Mouse (Mus musculus) embryonic stem cell, embryonic (primary cell): ENCODE measurements around the gene Hunk.

ENCODE experiments used
- CTCF ChIA-PET, 4 experiments: fragments of 300-600 bp in 2 of 4; fragments of 350-600 bp in 2 of 4; sonication (Branson Sonifier 250); formaldehyde crosslinking; loops; one replicate each; lab custom pipeline; 2022; ENCODE audit warnings: inconsistent platforms in 2 of 4; lab: Charles Lee
- POLR2A ChIA-PET, 4 experiments: fragments of 300-600 bp in 2 of 4; fragments of 350-600 bp in 2 of 4; sonication (Branson Sonifier 250); formaldehyde crosslinking; loops; one replicate each; lab custom pipeline; 2022; ENCODE audit warnings: antibody characterized with exemption in 4 of 4, inconsistent platforms in 1 of 4; lab: Charles Lee

Hunk gene

GRCm38 (mm10) chr16:90505252-90505651 is 119.4 kb downstream of the Hunk start:
- POLR2A ChIA-PET = interaction anchor here in 3 of 4 experiments (0.5 to 0.9 kb wide), 3 partner anchors 15 to 398 kb away, joined by 3 read pairs; partner anchors contain the start of gene Sod1 (in 1 of the 3)
- CTCF ChIA-PET = interaction anchor here in 1 of 4 experiments (1.0 kb wide), 1 partner anchor 15 kb away, joined by 18 read pairs; no protein-coding TSS in a partner anchor

GRCm38 (mm10) chr16:90505680-90506079 is 119.9 kb downstream of the Hunk start:
- ChIA-PET CTCF (interaction anchor here in 1 of 4 experiments (1.0 kb wide), 1 partner anchor 15 kb away, joined by 18 read pairs; no protein-coding TSS in a partner anchor), POLR2A (interaction anchor here in 1 of 4 experiments (0.6 kb wide), 1 partner anchor 397 kb away, joined by 3 read pairs; no protein-coding TSS in a partner anchor)

DNA sequence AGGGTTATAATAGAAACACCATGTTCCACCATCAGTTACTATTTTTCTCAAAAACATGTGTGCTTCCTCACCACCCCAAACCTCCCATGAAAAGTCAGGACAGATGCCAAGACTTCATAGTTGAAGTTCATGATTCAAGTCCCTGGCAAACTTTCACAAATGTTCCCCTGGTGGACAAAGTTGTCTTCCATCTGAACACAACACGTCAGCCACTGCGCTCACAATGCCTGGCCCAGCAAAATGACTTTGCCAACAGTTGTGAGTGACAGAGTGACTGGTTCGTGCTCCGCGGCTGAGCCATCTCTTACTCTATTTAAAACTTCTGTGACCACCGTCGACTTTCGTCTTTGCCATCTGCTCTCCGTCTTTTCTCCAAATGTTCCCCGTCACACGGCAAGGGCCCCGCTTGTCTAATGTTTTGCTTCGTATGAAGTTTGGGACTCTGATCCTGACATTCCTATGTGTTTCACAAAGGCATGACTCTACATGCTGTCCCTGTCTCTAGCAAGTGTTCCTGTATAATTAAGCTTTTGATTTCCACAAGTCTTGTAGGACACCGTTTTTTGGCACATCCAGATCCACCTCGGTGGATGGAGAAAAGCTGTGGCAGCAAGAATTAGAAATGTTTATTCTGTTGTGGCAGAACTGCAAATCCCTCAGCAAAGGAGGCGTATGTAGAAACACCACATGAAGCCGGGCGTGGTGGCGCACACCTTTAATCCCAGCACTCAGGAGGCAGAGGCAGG is 125.9 kb downstream of the Hunk start:
- POLR2A ChIA-PET = no interaction called here
- CTCF ChIA-PET = no interaction called here

GRCm38 (mm10) chr16:90517041-90517440 is 131.2 kb downstream of the Hunk start:
- CTCF ChIA-PET = no interaction called here
- POLR2A ChIA-PET = interaction anchor here in 1 of 4 experiments (0.6 kb wide), 1 partner anchor 33 kb away, joined by 5 read pairs; no protein-coding TSS in a partner anchor

GRCm38 (mm10) chr16:90518232-90518631 is 132.4 kb downstream of the Hunk start:
- CTCF ChIA-PET = no interaction called here
- POLR2A ChIA-PET = no interaction called here

GRCm38 (mm10) chr16:90518732-90519295 is 133.0 kb downstream of the Hunk start:
- CTCF ChIA-PET = no interaction called here
- POLR2A ChIA-PET = no interaction called here

DNA sequence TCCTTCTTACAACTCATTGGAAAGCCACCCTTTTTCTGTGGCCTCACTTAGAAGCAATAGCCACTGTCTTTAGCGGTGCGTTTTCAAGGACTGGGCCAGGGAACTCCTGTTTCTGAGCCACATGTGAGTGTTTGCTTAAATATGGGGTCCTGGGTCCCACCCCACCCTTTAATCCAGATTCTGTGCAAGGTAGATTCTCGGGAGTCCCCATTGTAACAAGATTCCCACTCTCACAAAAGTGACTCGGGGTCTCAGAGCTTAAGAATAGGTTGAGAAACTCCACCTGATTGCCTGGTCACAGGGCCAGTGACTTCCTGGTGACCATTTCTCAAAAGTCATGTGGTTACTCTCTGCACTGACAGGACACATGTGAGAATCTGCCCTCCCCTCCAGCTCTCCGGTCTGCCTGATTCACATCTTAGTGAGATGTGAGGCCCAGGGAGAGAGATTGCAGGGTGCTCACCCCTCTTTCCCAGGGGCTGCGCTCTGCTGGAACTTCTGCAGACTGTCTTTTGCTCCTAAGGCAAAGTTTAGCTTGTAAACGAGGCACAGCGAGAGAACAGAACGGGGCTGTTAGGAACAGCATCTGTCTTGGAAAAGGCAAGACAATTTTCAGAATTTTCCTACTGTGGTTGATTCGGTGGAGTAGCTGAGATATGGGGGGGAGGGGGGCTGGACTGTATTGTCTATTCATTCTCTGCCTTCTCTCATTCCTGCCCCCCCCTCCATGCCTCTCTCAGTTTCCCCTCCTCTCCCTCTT is 135.6 kb downstream of the Hunk start:
- POLR2A ChIA-PET = interaction anchor here (0.6 to 5.0 kb wide), 21 partner anchors 11 to 562 kb away, joined by 3 to 41 read pairs (median 3); no protein-coding TSS in a partner anchor
- CTCF ChIA-PET = interaction anchor here (0.5 to 1.5 kb wide), 6 partner anchors 21 to 640 kb away, joined by 3 to 5 read pairs (median 3); no protein-coding TSS in a partner anchor

DNA sequence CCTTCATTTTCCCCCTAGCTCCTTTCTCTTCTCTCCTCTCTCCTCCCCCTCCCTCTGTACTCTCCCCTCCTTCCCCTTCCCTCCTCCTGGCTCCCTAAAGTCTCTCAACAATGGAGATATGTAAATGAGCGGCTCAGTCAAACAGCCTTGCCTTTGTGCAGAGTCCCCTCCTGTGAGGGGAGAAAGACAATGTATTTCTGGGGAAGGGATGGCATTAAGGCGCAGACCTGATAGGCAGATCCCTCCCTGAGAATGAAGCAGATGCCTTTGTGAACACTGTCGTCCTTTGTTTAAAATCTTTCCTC is 136.1 kb downstream of the Hunk start:
- ChIA-PET CTCF (interaction anchor here (0.5 to 1.5 kb wide), 4 partner anchors 22 to 277 kb away, joined by 3 to 5 read pairs (median 3); no protein-coding TSS in a partner anchor), POLR2A (interaction anchor here in 3 of 4 experiments (0.7 to 5.0 kb wide), 12 partner anchors 10 to 302 kb away, joined by 3 to 41 read pairs (median 3); no protein-coding TSS in a partner anchor)

DNA sequence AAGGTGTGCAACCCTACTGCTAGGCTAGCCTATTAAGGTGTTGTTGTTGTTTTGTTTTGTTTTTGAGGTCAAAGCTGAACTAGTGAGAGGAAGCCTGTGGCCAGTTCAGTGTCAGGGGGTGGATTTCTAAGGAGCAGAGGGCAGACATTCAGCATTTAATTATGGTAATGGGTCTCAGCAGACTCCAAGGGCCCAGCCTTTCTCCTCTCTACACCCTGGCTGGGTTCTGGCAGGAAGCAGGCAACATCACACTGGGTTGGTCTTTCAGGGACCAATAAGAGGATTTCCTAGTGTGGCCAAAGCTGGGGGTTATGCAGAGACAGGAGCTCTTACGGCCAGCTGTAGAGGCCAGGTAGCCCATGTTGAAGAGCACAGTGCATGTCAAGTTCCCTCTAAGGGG is 136.8 kb downstream of the Hunk start:
- CTCF ChIA-PET = interaction anchor here in 1 of 4 experiments (1.5 kb wide), 1 partner anchor 143 kb away, joined by 5 read pairs; no protein-coding TSS in a partner anchor
- POLR2A ChIA-PET = interaction anchor here in 3 of 4 experiments (0.9 to 5.0 kb wide), 8 partner anchors 10 to 302 kb away, joined by 3 to 41 read pairs (median 3); no protein-coding TSS in a partner anchor

GRCm38 (mm10) chr16:90523373-90523772 is 137.6 kb downstream of the Hunk start:
- CTCF ChIA-PET = no interaction called here
- POLR2A ChIA-PET = interaction anchor here in 2 of 4 experiments (0.9 to 5.0 kb wide), 3 partner anchors 9 to 107 kb away, joined by 3 to 41 read pairs (median 20); no protein-coding TSS in a partner anchor

GRCm38 (mm10) chr16:90523894-90524293 is 138.1 kb downstream of the Hunk start:
- POLR2A ChIA-PET = interaction anchor here in 1 of 4 experiments (1.1 to 5.0 kb wide), 2 partner anchors 10 to 15 kb away, joined by 3 to 41 read pairs; no protein-coding TSS in a partner anchor
- CTCF ChIA-PET = no interaction called here

GRCm38 (mm10) chr16:90524393-90524792 is 138.6 kb downstream of the Hunk start:
- POLR2A ChIA-PET = interaction anchor here in 2 of 4 experiments (0.7 to 5.0 kb wide), 4 partner anchors 9 to 1354 kb away, joined by 3 to 41 read pairs (median 4); no protein-coding TSS in a partner anchor
- CTCF ChIA-PET = interaction anchor here in 1 of 4 experiments (0.6 kb wide), 1 partner anchor 37 kb away, joined by 5 read pairs; no protein-coding TSS in a partner anchor

- CTCF ChIA-PET = interaction anchor here in 2 of 4 experiments (0.6 to 1.0 kb wide), 2 partner anchors 35 to 293 kb away, joined by 3 read pairs; no protein-coding TSS in a partner anchor
- POLR2A ChIA-PET = interaction anchor here in 2 of 4 experiments (0.7 to 6.0 kb wide), 8 partner anchors 9 to 313 kb away, joined by 3 to 41 read pairs (median 4); partner anchors contain the start of gene Sod1 (in 1 of the 2)
These were observed 147.4 kb downstream of the Hunk start for GRCm38 (mm10) chr16:90533119-90533673.

DNA sequence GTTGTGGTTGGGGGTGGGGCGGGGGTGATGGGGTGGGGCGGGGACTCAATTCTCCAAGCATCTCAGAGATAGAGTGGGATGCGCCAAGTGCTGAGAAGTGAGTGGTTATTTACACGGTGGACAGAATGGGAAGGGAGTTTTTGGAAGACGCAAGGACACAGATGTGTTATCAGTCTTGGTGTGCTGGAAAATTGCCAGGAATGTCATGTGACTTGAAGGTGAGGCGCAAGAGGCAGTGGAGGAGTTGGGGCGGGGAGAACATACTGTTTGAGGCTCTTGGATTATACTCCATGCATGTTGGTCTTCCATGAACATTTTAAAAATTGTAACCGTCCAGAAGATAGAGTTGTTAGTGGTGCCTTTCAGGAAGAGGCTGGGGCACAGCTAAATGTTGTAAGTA is 148.8 kb downstream of the Hunk start:
- POLR2A ChIA-PET = interaction anchor here in 1 of 4 experiments (0.6 to 6.0 kb wide), 3 partner anchors 10 to 184 kb away, joined by 3 to 41 read pairs (median 5); no protein-coding TSS in a partner anchor
- CTCF ChIA-PET = interaction anchor here in 1 of 4 experiments (0.6 to 1.2 kb wide), 2 partner anchors 178 to 223 kb away, joined by 3 to 4 read pairs; no protein-coding TSS in a partner anchor

GRCm38 (mm10) chr16:90538926-90539325 is 153.1 kb downstream of the Hunk start:
- POLR2A ChIA-PET = interaction anchor here in 1 of 4 experiments (1.1 kb wide), 1 partner anchor 15 kb away, joined by 3 read pairs; no protein-coding TSS in a partner anchor

GRCm38 (mm10) chr16:90541191-90541590 is 155.4 kb downstream of the Hunk start:
- CTCF ChIA-PET = no interaction called here
- POLR2A ChIA-PET = interaction anchor here in 2 of 4 experiments (0.6 to 1.2 kb wide), 2 partner anchors 85 to 121 kb away, joined by 3 to 5 read pairs; no protein-coding TSS in a partner anchor

More at GRCm38 (mm10) chr16:90538926-90539325, 153.1 kb downstream of the Hunk start:
- CTCF ChIA-PET = no interaction called here

DNA sequence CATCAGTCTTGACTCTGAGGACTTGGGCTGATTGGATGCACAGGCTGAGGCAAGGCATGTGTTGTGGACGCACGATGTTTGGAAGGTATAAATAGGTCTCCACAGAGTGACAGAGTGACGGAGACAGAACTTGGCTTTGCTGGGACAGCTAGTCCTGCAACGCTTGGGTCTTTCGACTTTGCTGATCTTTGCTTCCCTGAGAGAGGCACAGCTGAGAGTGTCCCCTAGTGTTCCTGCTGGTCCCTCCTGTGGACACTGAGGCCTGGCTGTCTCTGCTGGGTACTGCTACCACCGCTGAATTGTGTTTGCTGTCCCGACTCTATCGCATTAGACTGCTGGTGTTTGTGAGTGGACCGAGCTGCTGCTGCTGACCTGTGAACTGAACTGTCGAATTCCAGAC is 156.6 kb downstream of the Hunk start:
- POLR2A ChIA-PET = interaction anchor here in 2 of 4 experiments (1.2 to 1.3 kb wide), 2 partner anchors 10 to 84 kb away, joined by 3 read pairs; no protein-coding TSS in a partner anchor
- CTCF ChIA-PET = no interaction called here
